8 mouse cellular contexts compared by ENCODE assay signal in genomic region chr2:179977344-179978025, GRCm38 (mm10). TPM values are rescaled to one million over a fixed set of nuclear protein-coding genes. Genes with fewer than 3 reads are reported as not detected.
DNase-seq lines count a peak whose midpoint lies in the region; ATAC-seq and TF ChIP-seq lines count a peak whose summit lies in the region.

No protein-coding gene starts in this region.

- peak; percentile 4 for DNase-seq in gastrocnemius, postnatal 25 days
- no peak for DNase-seq in gastrocnemius, postnatal 14 days
- peak; percentile 36 for DNase-seq in right cerebral cortex, adult 18-20 months
- DNase-seq in right cerebral cortex, postnatal 10 days (ENCODE audit: low spot score in 2 of 2), result no peak
- no peak for DNase-seq in forebrain, postnatal 0 days
- no peak for DNase-seq in ovary, postnatal 14 days (ENCODE audit: low spot score)

- ATAC-seq in forebrain, postnatal 0 days, result no peak
- ATAC-seq in liver, embryonic 15.5 days (ENCODE audit: insufficient read depth), result no peak
- no peak for ATAC-seq in erythroid progenitor cell, adult 5-6 weeks (replicated peaks; ENCODE audit: low FRiP score, poor library complexity, severe bottlenecking)

- no peaks in the 10 kb centered on the region for H3K9me3 ChIP-seq in forebrain, postnatal 0 days (ENCODE audit: low read length)
- H3K9me3 ChIP-seq in liver, embryonic 15.5 days (replicated peaks), result no peaks in the 10 kb centered on the region

- peak overlapping the region; percentile 98 for H3K4me3 ChIP-seq in forebrain, postnatal 0 days (ENCODE audit: low read depth, low read length)
- H3K4me3 ChIP-seq in liver, embryonic 15.5 days (replicated peaks), result peak overlapping the region; percentile 90

- 8% methylated on average over 10 of the region's 10 CpGs for WGBS in forebrain, postnatal 0 days
- 12% methylated on average over 10 of the region's 10 CpGs for WGBS in liver, embryonic 15.5 days (ENCODE audit: insufficient replicate concordance)

- no peaks in the 10 kb centered on the region for H3K36me3 ChIP-seq in forebrain, postnatal 0 days (ENCODE audit: insufficient read depth)
- H3K36me3 ChIP-seq in liver, embryonic 15.5 days (replicated peaks), result no peaks in the 10 kb centered on the region

- no peak for TF ChIP-seq CTCF in forebrain, postnatal 0 days (IDR thresholded peaks at IDR 0.05; ENCODE audit: low read depth)

- H3K9ac ChIP-seq in forebrain, postnatal 0 days, result peak overlapping the region; percentile 98
- H3K9ac ChIP-seq in liver, embryonic 15.5 days, result peak overlapping the region; percentile 95

- intact Hi-C loops in gastrocnemius, postnatal 14 days (cut with DNase I; ENCODE audit: low total_unique reads), result no loop called here

- peak overlapping the region; percentile 97 for H3K27ac ChIP-seq in forebrain, postnatal 0 days (ENCODE audit: low read depth, low read length)
- H3K27ac ChIP-seq in liver, embryonic 15.5 days (replicated peaks), result peak overlapping the region; percentile 92

- peak overlapping the region; percentile 52 for H3K4me2 ChIP-seq in forebrain, postnatal 0 days (ENCODE audit: low read depth)
- H3K4me2 ChIP-seq in liver, embryonic 15.5 days, result peak overlapping the region; percentile 96

- no peaks in the 10 kb centered on the region for H3K27me3 ChIP-seq in forebrain, postnatal 0 days (ENCODE audit: insufficient read depth, low read length)
- H3K27me3 ChIP-seq in liver, embryonic 15.5 days, result no peaks in the 10 kb centered on the region

- H3K4me1 ChIP-seq in forebrain, postnatal 0 days (ENCODE audit: insufficient read depth), result peaks cover 15% of the 10 kb centered on the region
- peaks cover 39% of the 10 kb centered on the region for H3K4me1 ChIP-seq in liver, embryonic 15.5 days (replicated peaks)

RNA-seq across cellular contexts. Expression of gene Taf4, which starts 1.0 kb away (rescaled TPM):
- total RNA-seq in gastrocnemius, postnatal 25 days (2021), result 1 to 10 TPM; 7.2 to 9.9 TPM
- total RNA-seq in gastrocnemius, postnatal 14 days (2021), result 1 to 10 TPM; 7.6 to 7.7 TPM
- total RNA-seq in forebrain, postnatal 0 days (2014; rRNA removed), result 11.4 and 12.5 TPM in 2 replicates
- polyA plus RNA-seq in forebrain, postnatal 0 days (2015; fragmentation: Nextera tagmentation; extraction: Ambion mirVana), result 2.1 and 2.4 TPM in 2 replicates
- 1.7 and 1.9 TPM in 2 replicates for polyA plus RNA-seq in liver, embryonic 15.5 days (2015; fragmentation: Nextera tagmentation; extraction: Ambion mirVana)
- 51.6 and 57.3 TPM in 2 replicates for total RNA-seq in erythroid progenitor cell, adult 5-6 weeks (2015; ENCODE audit: low replicate concordance)
- total RNA-seq in erythroid progenitor cell, adult 5-6 weeks (2017; ENCODE audit: low replicate concordance), result 84.2 and 117 TPM in 2 replicates

RNA-seq across cellular contexts. Expression of gene Lsm14b, which starts 47.3 kb away (rescaled TPM):
- 10 to 100 TPM; 39.7 to 43.9 TPM for total RNA-seq in gastrocnemius, postnatal 25 days (2021)
- total RNA-seq in gastrocnemius, postnatal 14 days (2021), result 10 to 100 TPM; 43.7 to 45.0 TPM
- 154 and 162 TPM in 2 replicates for total RNA-seq in forebrain, postnatal 0 days (2014; rRNA removed)
- polyA plus RNA-seq in forebrain, postnatal 0 days (2015; fragmentation: Nextera tagmentation; extraction: Ambion mirVana), result 24.4 and 24.8 TPM in 2 replicates
- polyA plus RNA-seq in liver, embryonic 15.5 days (2015; fragmentation: Nextera tagmentation; extraction: Ambion mirVana), result 1.3 TPM in 2 replicates
- 6.5 and 7.1 TPM in 2 replicates for total RNA-seq in erythroid progenitor cell, adult 5-6 weeks (2015; ENCODE audit: low replicate concordance)
- 5.7 and 11.3 TPM in 2 replicates for total RNA-seq in erythroid progenitor cell, adult 5-6 weeks (2017; ENCODE audit: low replicate concordance)

Comparison
In these comparisons a context has a peak if more than half of its experiments do, and no peak if none do; other contexts are left out.
1. DNase-seq: peak in gastrocnemius, postnatal 25 days (single experiment) and right cerebral cortex, adult 18-20 months (single experiment); none in gastrocnemius, postnatal 14 days (single experiment), right cerebral cortex, postnatal 10 days (0 of 2), forebrain, postnatal 0 days (single experiment) and ovary, postnatal 14 days (single experiment).